Mouse (Mus musculus) MEL (cell line): Measurements from ENCODE around the gene Epha2. TPM values are rescaled to one million over a fixed set of nuclear protein-coding genes. Genes with fewer than 3 reads are reported as not detected.

Source experiments
- DNase-seq: peaks from one replicate; pipeline ENCODE4 v3.0.0; 2011; ENCODE audit warnings: low read depth, low spot score
- H3K27ac ChIP-seq: 2 replicates; pipeline ENCODE4 v1.5.1; 2012; ENCODE audit warnings: low read depth, mild to moderate bottlenecking, control low read depth, low read length, moderate library complexity; ENCODE audit not compliant: control insufficient read depth
- H3K27me3 ChIP-seq, 2 experiments: fragments of 150-350 bp in 1 of 2; sonication (generic) in 1 of 2; 2 replicates each; pipeline ENCODE4 v1.6.1; 2012; ENCODE audit warnings: low read length in 2 of 2, mild to moderate bottlenecking in 2 of 2, improper control_type of control experiment in 1 of 2, moderate library complexity in 1 of 2; ENCODE audit not compliant: insufficient read depth in 2 of 2, control insufficient read depth in 1 of 2
- H3K36me3 ChIP-seq, 2 experiments: 2 replicates each; pipeline ENCODE4 v1.6.1; 2012 to 2014; ENCODE audit warnings: low read length in 2 of 2, improper control_type of control experiment in 1 of 2, inconsistent platforms in 1 of 2, mild to moderate bottlenecking in 1 of 2; ENCODE audit not compliant: insufficient read depth in 2 of 2, control insufficient read depth in 1 of 2
- H3K4me1 ChIP-seq, 2 experiments: fragments of 150-350 bp in 1 of 2; sonication (generic) in 1 of 2; 2 replicates each; pipeline ENCODE4 v1.6.1; 2012; ENCODE audit warnings: low read length in 2 of 2, improper control_type of control experiment in 1 of 2, mild to moderate bottlenecking in 1 of 2; ENCODE audit not compliant: insufficient read depth in 2 of 2, control insufficient read depth in 1 of 2
- H3K4me3 ChIP-seq, 2 experiments: fragments of 150-350 bp in 1 of 2; sonication (generic) in 1 of 2; 2 replicates each; pipeline ENCODE4 v1.5.1; 2012; ENCODE audit warnings: low read depth in 2 of 2, low read length in 2 of 2, mild to moderate bottlenecking in 2 of 2, moderate library complexity in 2 of 2, control low read depth in 1 of 2, improper control_type of control experiment in 1 of 2; ENCODE audit not compliant: control insufficient read depth in 1 of 2, insufficient read depth in 1 of 2
- H3K79me2 ChIP-seq: 2 replicates; pipeline ENCODE4 v1.6.1; 2012; ENCODE audit warnings: mild to moderate bottlenecking, low read length, moderate library complexity; ENCODE audit not compliant: control insufficient read depth, poor library complexity, insufficient read depth
- H3K9ac ChIP-seq: 2 replicates; pipeline ENCODE4 v1.6.1; 2012; ENCODE audit warnings: low read depth, mild to moderate bottlenecking, control low read depth, low read length, moderate library complexity; ENCODE audit not compliant: control insufficient read depth, poor library complexity, severe bottlenecking
- H3K9me3 ChIP-seq: fragments of 150-350 bp; sonication (generic); replicated peaks from 2 replicates; pipeline ENCODE4 v1.6.1; 2012; ENCODE audit warnings: mild to moderate bottlenecking, low read length, improper control_type of control experiment, moderate library complexity; ENCODE audit not compliant: insufficient read depth
- BHLHE40 ChIP-seq: IDR thresholded peaks from 2 replicates; pipeline ENCODE4 v1.6.1; 2012; ENCODE audit warnings: low read depth, mild to moderate bottlenecking, inconsistent platforms, low read length, improper control_type of control experiment, borderline replicate concordance
- CHD2 ChIP-seq: IDR thresholded peaks from 2 replicates; pipeline ENCODE4 v1.6.1; 2011; ENCODE audit warnings: low read length, improper control_type of control experiment
- E2F4 ChIP-seq: IDR thresholded peaks from 2 replicates; pipeline ENCODE4 v1.6.1; 2011; ENCODE audit warnings: low read depth, low read length, improper control_type of control experiment, borderline replicate concordance
- ELF1 ChIP-seq: IDR thresholded peaks from 2 replicates; pipeline ENCODE4 v1.6.1; 2014; ENCODE audit warnings: low read depth, mild to moderate bottlenecking, inconsistent platforms, low read length, improper control_type of control experiment, moderate library complexity
- ETS1 ChIP-seq: IDR thresholded peaks from 2 replicates; pipeline ENCODE4 v1.6.1; 2012; ENCODE audit warnings: low read depth, mild to moderate bottlenecking, inconsistent platforms, low read length, improper control_type of control experiment, moderate library complexity
- GATA1 ChIP-seq: IDR thresholded peaks from 2 replicates; pipeline ENCODE4 v1.6.1; 2011; ENCODE audit warnings: low read depth, low read length, improper control_type of control experiment
- HCFC1 ChIP-seq: IDR thresholded peaks from 2 replicates; pipeline ENCODE4 v1.6.1; 2012; ENCODE audit warnings: low read depth, mild to moderate bottlenecking, inconsistent platforms, low read length, improper control_type of control experiment, moderate library complexity
- JUND ChIP-seq: IDR thresholded peaks from 2 replicates; pipeline ENCODE4 v1.6.1; 2011; ENCODE audit warnings: low read depth, mild to moderate bottlenecking, improper control_type of control experiment, low read length
- KAT2A ChIP-seq: conservative IDR thresholded peaks from 2 replicates; pipeline ENCODE4 v1.6.1; 2012; ENCODE audit warnings: low read depth, low read length, improper control_type of control experiment, inconsistent platforms
- MAZ ChIP-seq: IDR thresholded peaks from 2 replicates; pipeline ENCODE4 v1.6.1; 2012; ENCODE audit warnings: low read depth, mild to moderate bottlenecking, inconsistent platforms, low read length, improper control_type of control experiment
- MEF2A ChIP-seq: IDR thresholded peaks from 2 replicates; pipeline ENCODE4 v1.6.1; 2014; ENCODE audit warnings: low read depth, mild to moderate bottlenecking, inconsistent platforms, low read length, improper control_type of control experiment; ENCODE audit not compliant: poor library complexity, insufficient replicate concordance, severe bottlenecking; ENCODE audit errors: extremely low read depth
- MYB ChIP-seq: IDR thresholded peaks from 2 replicates; pipeline ENCODE4 v1.6.1; 2011; ENCODE audit warnings: mild to moderate bottlenecking, low read depth, low read length, improper control_type of control experiment
- MYC ChIP-seq: IDR thresholded peaks from 2 replicates; pipeline ENCODE4 v1.6.1; 2011; ENCODE audit warnings: low read depth, mild to moderate bottlenecking, low read length, improper control_type of control experiment, moderate library complexity
- NELFE ChIP-seq: IDR thresholded peaks from 2 replicates; pipeline ENCODE4 v1.6.1; 2011; ENCODE audit warnings: low read depth, low read length, improper control_type of control experiment
- NRF1 ChIP-seq: IDR thresholded peaks from 2 replicates; pipeline ENCODE4 v1.6.1; 2014; ENCODE audit warnings: low read depth, mild to moderate bottlenecking, inconsistent platforms, low read length, improper control_type of control experiment, moderate library complexity; ENCODE audit not compliant: poor library complexity, insufficient read depth, severe bottlenecking
- POLR2A ChIP-seq, 2 experiments: IDR thresholded peaks; 2 replicates each; pipeline ENCODE4 v1.6.1; 2011 to 2012; ENCODE audit warnings: low read length in 2 of 2, mild to moderate bottlenecking in 2 of 2, control low read depth in 1 of 2, improper control_type of control experiment in 1 of 2, low read depth in 1 of 2, moderate library complexity in 1 of 2; ENCODE audit not compliant: control insufficient read depth in 1 of 2, insufficient read depth in 1 of 2, poor library complexity in 1 of 2
- RAD21 ChIP-seq: IDR thresholded peaks from 2 replicates; pipeline ENCODE4 v1.6.1; 2011; ENCODE audit warnings: mild to moderate bottlenecking, low read depth, low read length, improper control_type of control experiment
- RCOR1 ChIP-seq: IDR thresholded peaks from 2 replicates; pipeline ENCODE4 v1.6.1; 2012; ENCODE audit warnings: low read depth, mild to moderate bottlenecking, inconsistent platforms, low read length, improper control_type of control experiment
- TAL1 ChIP-seq: IDR thresholded peaks from 2 replicates; pipeline ENCODE4 v1.6.1; 2012; ENCODE audit warnings: mild to moderate bottlenecking, inconsistent platforms, low read length, moderate library complexity, mixed read lengths
- TBP ChIP-seq: IDR thresholded peaks from 2 replicates; pipeline ENCODE4 v1.8.0; 2011; ENCODE audit warnings: low read depth, low read length, improper control_type of control experiment
- UBTF ChIP-seq: IDR thresholded peaks from 2 replicates; pipeline ENCODE4 v1.6.1; 2012; ENCODE audit warnings: low read depth, mild to moderate bottlenecking, inconsistent platforms, low read length, improper control_type of control experiment, moderate library complexity, borderline replicate concordance; ENCODE audit not compliant: insufficient read depth
- USF1 ChIP-seq: IDR thresholded peaks from 2 replicates; pipeline ENCODE4 v1.6.1; 2014; ENCODE audit warnings: low read depth, mild to moderate bottlenecking, inconsistent platforms, low read length, improper control_type of control experiment, moderate library complexity
- ZKSCAN1 ChIP-seq: IDR thresholded peaks from 2 replicates; pipeline ENCODE4 v1.6.1; 2012; ENCODE audit warnings: low read depth, mild to moderate bottlenecking, inconsistent platforms, low read length, improper control_type of control experiment, moderate library complexity
- polyA plus RNA-seq, 2 experiments: library from polyadenylated mRNA; stranded (reverse) in 1 of 2; unstranded in 1 of 2; fragments of >175 nt in 1 of 2; fragments of >200 nt in 1 of 2; gene quantifications; 2 replicates each; pipeline versions ENCODE4 v1.2.1 to v1.2.4; 2012; ENCODE audit warnings: low replicate concordance in 2 of 2, low read depth in 1 of 2; ENCODE audit not compliant: insufficient read length in 2 of 2, insufficient read depth in 1 of 2, missing spikeins in 1 of 2
- total RNA-seq: library from RNA; depleted of rRNA; stranded (reverse); fragments of 300-350 nt; gene quantifications from 2 replicates; pipeline ENCODE4 v1.2.3, GENCODE M21; 2012

Epha2 gene
- total and polyA plus RNA-seq, 3 experiments: 2.3 to 5.9 TPM; not detected in 1

DNA sequence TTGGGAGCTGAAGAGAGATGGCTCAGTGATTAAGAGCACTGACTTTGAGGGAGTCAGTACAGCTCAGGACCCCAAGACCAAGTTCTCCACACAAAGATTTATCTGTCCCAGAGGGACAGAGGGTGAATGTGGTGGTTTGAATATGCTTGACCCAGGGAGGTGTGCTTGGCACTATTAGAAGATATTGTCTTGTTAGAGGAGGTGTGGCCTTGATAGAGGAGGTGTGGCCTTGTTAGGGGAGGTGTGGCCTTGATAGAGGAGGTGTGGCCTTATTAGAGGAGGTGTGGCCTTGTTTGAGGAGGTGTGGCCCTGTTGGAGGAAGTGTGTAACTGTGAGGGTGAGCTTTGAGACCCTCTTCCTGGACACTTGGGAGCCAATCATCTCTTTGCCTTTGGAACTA, 56.8 kb downstream of the Epha2 start:
- Histone ChIP-seq H3K4me3 (no peak overlapping the region), H3K36me3 (no peaks in the 10 kb centered on the region), H3K79me2 (no peaks in the 10 kb centered on the region), H3K27ac (no peak overlapping the region), H3K9me3 (no peaks in the 10 kb centered on the region), H3K4me1 (no peaks in the 10 kb centered on the region; a peak in 1 of 4 replicates), H3K9ac (no peak overlapping the region), H3K27me3 (no peaks in the 10 kb centered on the region)
- no peak for DNase-seq
- no peak for TF ChIP-seq NELFE
- TF ChIP-seq ZKSCAN1: no peak
- TF ChIP-seq TAL1: no peak
- no peak for TF ChIP-seq CHD2
- no peak for TF ChIP-seq UBTF
- no peak for TF ChIP-seq RAD21
- TF ChIP-seq ETS1: no peak
- TF ChIP-seq E2F4: no peak
- no peak for TF ChIP-seq JUND
- TF ChIP-seq USF1: no peak
- no peak for TF ChIP-seq RCOR1
- TF ChIP-seq MYC: no peak
- no peak for TF ChIP-seq GATA1
- TF ChIP-seq NRF1: no peak
- TF ChIP-seq KAT2A: no peak
- no peak for TF ChIP-seq MYB
- TF ChIP-seq MEF2A: no peak

GRCm38 (mm10) chr4:141359222-141359621, 58.2 kb downstream of the Epha2 start:
- Histone ChIP-seq H3K36me3 (no peaks in the 10 kb centered on the region), H3K79me2 (no peaks in the 10 kb centered on the region)
- DNase-seq: no peak
- TF ChIP-seq HCFC1 (no peak), POLR2A (IDR thresholded peaks at IDR 0.05; ENCODE audit: control insufficient read depth in 1 of 2, insufficient read depth in 1 of 2, low read depth in 1 of 2, low read length in 2 of 2, poor library complexity in 1 of 2) (no peak), MYB (no peak), TBP (no peak), MAZ (no peak), BHLHE40 (no peak), E2F4 (no peak), ELF1 (no peak), USF1 (no peak)
- TF ChIP-seq, all 39 proteins: peak for 0
- Histone ChIP-seq H3K4me1 (no peaks in the 10 kb centered on the region; a peak in 1 of 4 replicates), H3K4me3 (no peak overlapping the region), H3K9ac (no peak overlapping the region), H3K27me3 (no peaks in the 10 kb centered on the region), H3K9me3 (no peaks in the 10 kb centered on the region), H3K27ac (no peak overlapping the region)
